Mouse (Mus musculus) stomach, postnatal 0 days (tissue): Measurements from ENCODE around the gene Hist3h2ba.

Source experiments
- CTCF ChIP-seq: IDR thresholded peaks from 2 replicates; pipeline ENCODE4 v1.5.1; 2016; ENCODE audit warnings: antibody characterized with exemption, low read depth, mild to moderate bottlenecking, moderate library complexity
- EP300 ChIP-seq: optimal IDR thresholded peaks from 2 replicates; pipeline ENCODE3; 2016; ENCODE audit warnings: antibody characterized with exemption

- TF ChIP-seq CTCF: no peak
- no peak for TF ChIP-seq EP300
Observed at GRCm38 (mm10) chr11:58918759-58919158, 30.0 kb upstream of the Hist3h2ba start.
